8 mouse cellular contexts compared by ENCODE assay signal in genomic region chr9:64178974-64179646, GRCm38 (mm10). TPM values are rescaled to one million over a fixed set of nuclear protein-coding genes. Genes with fewer than 3 reads are reported as not detected.
DNase-seq lines count a peak whose midpoint lies in the region; ATAC-seq and TF ChIP-seq lines count a peak whose summit lies in the region.

Snapc5 (plus strand) TSS chr9:64179274.

- H3K4me1 ChIP-seq in embryonic facial prominence, embryonic 14.5 days (ENCODE audit: control insufficient read depth, insufficient read depth, low read length): peaks cover 10% of the 10 kb centered on the region; the same call in 1 of the 2 replicates
- H3K4me1 ChIP-seq in limb, embryonic 14.5 days (ENCODE audit: control insufficient read depth, insufficient read depth, low read length): peaks cover 19% of the 10 kb centered on the region
- peaks cover 6% of the 10 kb centered on the region; the same call in 1 of the 2 replicates for H3K4me1 ChIP-seq in midbrain, postnatal 0 days (ENCODE audit: insufficient read depth, low read length)

- peak; percentile 69 for TF ChIP-seq CTCF in midbrain, postnatal 0 days (IDR thresholded peaks at IDR 0.05)

- no peak for TF ChIP-seq POLR2A in limb, embryonic 14.5 days (IDR thresholded peaks at IDR 0.05; ENCODE audit: borderline replicate concordance, extremely low read depth, insufficient read depth, insufficient read length)

- peak within 1 kb of the TSS; percentile 82 for H3K27ac ChIP-seq in embryonic facial prominence, embryonic 14.5 days (replicated peaks; ENCODE audit: low read depth, low read length)
- H3K27ac ChIP-seq in limb, embryonic 14.5 days (replicated peaks; ENCODE audit: low read depth, low read length): peak within 1 kb of the TSS; percentile 70
- peak within 1 kb of the TSS; percentile 82 for H3K27ac ChIP-seq in midbrain, postnatal 0 days (ENCODE audit: low read depth, low read length)

- peak within 1 kb of the TSS; percentile 64 for H3K9ac ChIP-seq in embryonic facial prominence, embryonic 14.5 days (ENCODE audit: low read depth, low read length)
- H3K9ac ChIP-seq in limb, embryonic 14.5 days (ENCODE audit: low read depth, low read length, severe bottlenecking): peak within 1 kb of the TSS; percentile 72
- H3K9ac ChIP-seq in midbrain, postnatal 0 days (replicated peaks; ENCODE audit: low read length, poor library complexity, severe bottlenecking): peak within 1 kb of the TSS; percentile 65

- under 1% methylated on average over 29 of the region's 35 CpGs for WGBS in embryonic facial prominence, embryonic 14.5 days
- under 1% methylated on average over 35 of the region's 35 CpGs for WGBS in limb, embryonic 14.5 days
- under 1% methylated on average over 35 of the region's 35 CpGs for WGBS in midbrain, postnatal 0 days

- peak within 1 kb of the TSS; percentile 55 for H3K4me2 ChIP-seq in embryonic facial prominence, embryonic 14.5 days (ENCODE audit: low read depth, low read length)
- peak within 1 kb of the TSS; percentile 48 for H3K4me2 ChIP-seq in limb, embryonic 14.5 days (replicated peaks; ENCODE audit: low read depth, low read length, severe bottlenecking)
- H3K4me2 ChIP-seq in midbrain, postnatal 0 days (ENCODE audit: low read depth, low read length, poor library complexity, severe bottlenecking): peak within 1 kb of the TSS; percentile 54

- ATAC-seq in embryonic facial prominence, embryonic 14.5 days (ENCODE audit: low read depth): peak; percentile 96
- peak; percentile 91 for ATAC-seq in limb, embryonic 14.5 days (ENCODE audit: low FRiP score, low read depth)
- peak; percentile 94 for ATAC-seq in midbrain, postnatal 0 days (ENCODE audit: low FRiP score)

- peak within 1 kb of the TSS; percentile 64 for H3K4me3 ChIP-seq in embryonic facial prominence, embryonic 14.5 days (ENCODE audit: low read depth, low read length)
- peak within 1 kb of the TSS; percentile 62 for H3K4me3 ChIP-seq in limb, embryonic 14.5 days (replicated peaks; ENCODE audit: low read length)
- H3K4me3 ChIP-seq in midbrain, postnatal 0 days (ENCODE audit: low read depth, low read length): peak within 1 kb of the TSS; percentile 53

- H3K9me3 ChIP-seq in embryonic facial prominence, embryonic 14.5 days (ENCODE audit: control insufficient read depth, low read length): no peaks in the 10 kb centered on the region
- no peaks in the 10 kb centered on the region for H3K9me3 ChIP-seq in limb, embryonic 14.5 days (ENCODE audit: control insufficient read depth, low read length)
- H3K9me3 ChIP-seq in midbrain, postnatal 0 days (ENCODE audit: low read length): no peaks in the 10 kb centered on the region

- DNase-seq in 3T3-L1 (ENCODE audit: low read depth, low spot score): peak; percentile 94
- peak; percentile 51 to 72 for DNase-seq in adrenal gland, postnatal 4 days (ENCODE audit: low spot score in 2 of 2)
- DNase-seq in embryonic facial prominence, embryonic 14.5 days (ENCODE audit: low spot score): peak; percentile 97
- peak; percentile 85 for DNase-seq in heart, adult 8-10 months (ENCODE audit: low spot score)
- DNase-seq in kidney, adult 9 months: peak; percentile 91
- peak; percentile 97 for DNase-seq in limb, embryonic 14.5 days (ENCODE audit: low spot score)
- DNase-seq in midbrain, postnatal 0 days (ENCODE audit: low spot score): peak; percentile 97
- peak; percentile 69 to 86 for DNase-seq in spleen, postnatal 14 days (ENCODE audit: low spot score in 2 of 2)

- no peaks in the 10 kb centered on the region for H3K27me3 ChIP-seq in embryonic facial prominence, embryonic 14.5 days (replicated peaks; ENCODE audit: control insufficient read depth, insufficient read depth, low read length)
- H3K27me3 ChIP-seq in limb, embryonic 14.5 days (ENCODE audit: control insufficient read depth, insufficient read depth, low read length): no peaks in the 10 kb centered on the region
- no peaks in the 10 kb centered on the region for H3K27me3 ChIP-seq in midbrain, postnatal 0 days (ENCODE audit: insufficient read depth, low read length)

- H3K36me3 ChIP-seq in embryonic facial prominence, embryonic 14.5 days (ENCODE audit: control insufficient read depth, insufficient read depth, low read length): peaks cover 69% of the 10 kb centered on the region
- H3K36me3 ChIP-seq in limb, embryonic 14.5 days (ENCODE audit: control insufficient read depth, insufficient read depth, low read length): peaks cover 72% of the 10 kb centered on the region
- peaks cover 49% of the 10 kb centered on the region for H3K36me3 ChIP-seq in midbrain, postnatal 0 days (ENCODE audit: insufficient read depth, low read length)

RNA-seq across cellular contexts. Expression of gene Snapc5, which starts in this region (rescaled TPM):
- total RNA-seq in adrenal gland, postnatal 4 days (2021): 10 to 100 TPM; 21.6 to 21.8 TPM
- polyA plus RNA-seq in embryonic facial prominence, embryonic 14.5 days (2014; fragmentation: Nextera tagmentation; extraction: Ambion mirVana): 19.2 and 21.2 TPM in 2 replicates
- 10 to 100 TPM; 19.0 to 28.0 (median 23.1) TPM for total RNA-seq in heart, adult 8-10 months (2022)
- polyA plus RNA-seq in limb, embryonic 14.5 days (2012; rRNA removed): 10.5 and 16.8 TPM in 2 replicates
- 19.1 and 22.6 TPM in 2 replicates for polyA plus RNA-seq in limb, embryonic 14.5 days (2014; fragmentation: Nextera tagmentation; extraction: Ambion mirVana)
- 6.3 and 7.0 TPM in 2 replicates for total RNA-seq in midbrain, postnatal 0 days (2014; rRNA removed)
- 24.4 and 25.9 TPM in 2 replicates for polyA plus RNA-seq in midbrain, postnatal 0 days (2015; fragmentation: Nextera tagmentation; extraction: Ambion mirVana)

Comparison
In these comparisons a context has a peak if more than half of its experiments do, and no peak if none do; other contexts are left out.
1. Peak in every context shown above with its lines: DNase-seq, ATAC-seq, H3K4me3 ChIP-seq and H3K27ac ChIP-seq.